Mouse (Mus musculus): ENCODE data around the gene Stk17b. TPM values are rescaled to one million over a fixed set of nuclear protein-coding genes. Genes with fewer than 3 reads are reported as not detected.
"Not testable (repeated sequence)": the region's sequence is repeated elsewhere in the genome, so short reads cannot be mapped to it uniquely, and the experiment has no call there.

Stk17b gene
- polyA plus RNA-seq, 1 experiment from 2014 or later: 7.5 TPM

DNA sequence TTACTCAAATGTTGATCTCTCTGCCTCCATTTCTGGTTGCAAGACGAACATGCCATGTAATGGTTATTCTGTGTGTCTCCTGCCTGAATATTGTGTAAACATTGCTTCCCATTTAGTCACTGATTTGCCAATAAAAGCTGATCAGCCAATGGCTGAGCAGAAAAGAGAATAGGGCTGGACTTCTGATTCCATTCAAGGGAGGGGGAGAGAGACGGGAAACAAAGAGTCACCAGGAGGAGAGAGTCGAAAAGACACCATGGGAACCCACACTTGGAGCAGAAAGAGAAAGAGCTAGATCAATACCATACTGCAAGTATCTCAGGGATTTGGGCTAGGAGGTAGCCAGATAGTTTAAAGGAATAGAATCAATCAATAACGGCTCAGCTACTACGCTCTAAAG lies 75.4 kb downstream of the Stk17b start:
- not testable (repeated sequence) for H3K4me3 ChIP-seq; H3K4me1 ChIP-seq (replicated peaks); H3K27ac ChIP-seq; H3K27me3 ChIP-seq (ENCODE audit: insufficient read depth, poor library complexity, severe bottlenecking); H3K9me3 ChIP-seq; DNase-seq (ENCODE audit: low spot score); H3K36me3 ChIP-seq
- WGBS: 68% methylated on average over 5 of the region's 5 CpGs

DNA sequence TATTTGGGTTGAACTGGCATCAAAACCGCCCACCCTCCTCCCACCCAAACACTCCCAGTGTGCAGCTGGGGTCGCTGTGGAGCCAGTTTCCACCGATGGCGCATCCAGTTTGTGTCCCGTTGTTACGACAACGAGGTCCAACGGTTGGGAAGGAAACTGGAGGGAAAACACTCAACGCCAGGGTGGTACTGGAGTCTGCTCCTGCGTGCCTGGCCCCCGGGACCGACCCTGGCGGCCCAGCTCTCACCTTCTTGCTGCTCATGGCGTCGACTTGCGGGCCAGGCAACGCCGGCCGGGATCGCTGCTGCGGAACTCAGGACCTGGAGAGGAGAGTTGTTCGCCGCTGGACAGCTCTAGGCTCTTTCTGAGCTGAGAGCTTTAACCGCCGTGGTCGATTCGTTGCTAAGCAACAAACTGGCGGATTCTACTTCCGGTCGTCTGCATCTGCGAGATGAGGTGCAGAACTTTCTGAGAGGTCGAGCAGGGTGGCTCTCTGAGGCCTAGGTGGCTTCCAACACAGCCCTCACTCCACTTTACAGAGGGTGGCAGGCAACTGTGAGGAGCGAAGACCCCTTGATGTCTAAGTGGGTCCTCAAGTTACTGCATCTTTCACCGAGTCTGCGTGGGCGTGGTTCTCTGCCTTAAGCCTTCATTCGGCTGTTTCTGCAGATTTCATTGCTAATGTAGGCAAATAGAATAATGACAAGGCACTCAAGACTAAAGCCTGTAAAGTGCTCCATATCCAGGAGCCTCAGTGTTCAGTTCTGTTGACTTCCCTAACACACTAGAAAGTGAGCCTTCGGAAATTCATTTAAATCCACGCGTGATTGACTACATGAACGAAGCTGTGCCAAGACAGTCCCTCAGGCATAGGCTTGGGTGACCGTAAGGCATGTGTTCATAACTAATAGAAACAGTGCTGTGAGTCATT lies 78.3 kb downstream of the Stk17b start, which contains the start of gene Dnah7a:
TSS of gene Dnah7a (minus strand) at position 354 of the 931 bp plus-strand sequence.
- Histone ChIP-seq H3K4me1 (replicated peaks) (peaks cover 9% of the 10 kb centered on the region; the same call in 1 of the 2 replicates), H3K27ac (peak within 1 kb of the TSS; percentile 89), H3K27me3 (ENCODE audit: insufficient read depth, poor library complexity, severe bottlenecking) (no peaks in the 10 kb centered on the region), H3K9me3 (no peaks in the 10 kb centered on the region), H3K36me3 (no peaks in the 10 kb centered on the region), H3K4me3 (peak within 1 kb of the TSS; percentile 63)
- WGBS: 15% methylated on average over 42 of the region's 42 CpGs
- peak; percentile 81 for DNase-seq (ENCODE audit: low spot score)

Other genes starting within 250 kb of the Stk17b start
- 9.1 and 10.4 TPM in 2 replicates for gene Dnah7a, start 78.4 kb downstream of the Stk17b start, polyA plus RNA-seq (2016; fragmentation: Nextera tagmentation; extraction: Ambion mirVana)

Data from hindbrain, embryonic 10.5 days (tissue).